Mouse (Mus musculus) layer of hippocampus, adult 9-10 months (tissue): ENCODE measurements around the gene Vmn2r-ps130.
"Not testable (repeated sequence)": the region's sequence is repeated elsewhere in the genome, so short reads cannot be mapped to it uniquely, and the experiment has no call there.

Source experiments
- DNase-seq: peaks from one replicate; pipeline ENCODE4 v3.0.0; 2022; ENCODE audit warnings: low spot score

Gene Vmn2r-ps130

GRCm38 (mm10) chr17:23060866-23061265 lies at the start of gene Vmn2r-ps130:
Gene Vmn2r-ps130, plus strand, starts transcription at chr17:23061166.
- DNase-seq: not testable (repeated sequence)
